Mouse (Mus musculus) MEL-GATA-1-ER (cell line): ENCODE measurements around the gene Adcy1.
"Not testable (repeated sequence)": the region's sequence is repeated elsewhere in the genome, so short reads cannot be mapped to it uniquely, and the experiment has no call there.

Experiments
- DNase-seq: peaks from one replicate; pipeline ENCODE4 v3.0.0-alpha.2; 2012; ENCODE audit warnings: low read depth; ENCODE audit errors: extremely low read depth

The Adcy1 gene

DNA sequence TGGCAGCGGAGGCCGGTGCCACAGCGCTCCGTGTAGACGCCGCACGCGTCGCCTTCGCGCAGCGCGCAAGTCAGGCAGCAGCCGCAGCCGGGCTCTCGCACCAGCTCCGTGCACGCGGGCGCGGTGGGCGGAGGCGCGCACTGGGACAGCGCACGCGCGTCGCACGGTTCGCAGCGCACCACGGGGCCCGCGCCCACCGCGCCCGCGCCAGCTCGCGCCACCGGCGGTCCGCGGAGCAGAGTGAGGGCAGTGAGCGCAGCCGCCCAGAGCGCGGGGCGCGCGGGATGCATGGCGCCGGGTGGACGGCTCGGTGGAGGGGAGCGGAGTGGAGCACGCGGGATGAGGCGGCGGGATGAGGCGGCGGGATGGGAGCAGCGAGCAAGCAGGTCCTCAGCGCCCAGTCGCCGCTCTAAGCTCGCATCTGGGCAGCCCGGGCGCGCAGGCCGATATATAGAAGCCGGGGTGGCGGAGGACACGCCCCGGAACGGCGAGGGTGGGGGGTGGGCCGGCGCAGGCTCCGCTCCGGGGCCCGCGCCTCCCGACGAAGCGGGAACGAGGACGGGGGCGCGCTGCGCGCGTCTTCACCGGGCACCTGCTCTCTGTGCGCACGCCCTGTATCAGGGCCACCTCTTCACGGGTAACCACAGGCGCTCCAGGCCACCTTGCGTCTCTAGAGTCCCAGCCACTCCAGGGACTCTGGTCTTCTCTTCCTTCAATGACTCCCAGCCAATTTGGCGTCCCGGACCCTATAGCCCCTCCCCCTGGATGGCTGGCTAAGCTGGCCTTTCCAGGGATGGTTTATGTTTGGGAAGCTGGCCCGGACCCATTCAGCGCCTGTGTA, 150.4 kb downstream of the Adcy1 start, which contains the start of gene Igfbp3:
Gene Igfbp3, minus strand, starts transcription at position 423 of the 841 bp plus-strand sequence.
- DNase-seq, result no peak

DNA sequence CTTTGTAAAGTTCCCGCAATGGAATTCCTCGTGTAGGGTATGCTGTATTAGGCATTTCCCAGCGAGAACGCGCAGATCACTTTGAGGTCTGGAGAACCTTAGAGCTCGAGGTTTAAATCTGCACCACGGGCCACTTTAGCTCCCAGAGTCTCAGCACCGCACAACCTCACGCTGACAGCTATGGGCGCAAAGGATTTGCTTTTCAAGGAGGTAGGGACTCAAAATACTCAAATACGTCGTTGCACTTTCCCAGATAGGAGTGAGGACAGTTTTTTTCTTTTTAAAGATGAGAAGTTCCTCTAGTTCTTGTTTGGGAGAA, 151.0 kb downstream of the Adcy1 start:
- DNase-seq, result no peak

DNA sequence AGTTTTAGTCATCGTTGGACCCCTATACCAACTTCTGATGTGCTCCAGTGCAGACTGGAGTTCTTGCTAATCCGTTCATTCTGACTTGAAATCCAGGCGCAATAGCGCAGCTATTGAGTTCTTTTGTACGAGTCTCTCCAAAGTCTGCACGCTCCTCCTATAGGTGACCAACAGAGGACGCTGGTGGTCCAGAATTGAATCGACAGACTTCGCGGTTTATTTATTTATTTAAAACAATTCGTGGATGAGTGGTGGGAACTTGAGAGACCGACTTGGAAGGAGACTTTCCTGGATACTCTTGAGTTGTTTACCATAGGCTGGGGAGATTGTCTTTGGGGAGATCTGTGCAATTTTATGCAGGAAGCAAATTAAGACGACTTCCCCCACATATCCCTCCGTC, 151.5 kb downstream of the Adcy1 start:
- DNase-seq, result no peak

DNA sequence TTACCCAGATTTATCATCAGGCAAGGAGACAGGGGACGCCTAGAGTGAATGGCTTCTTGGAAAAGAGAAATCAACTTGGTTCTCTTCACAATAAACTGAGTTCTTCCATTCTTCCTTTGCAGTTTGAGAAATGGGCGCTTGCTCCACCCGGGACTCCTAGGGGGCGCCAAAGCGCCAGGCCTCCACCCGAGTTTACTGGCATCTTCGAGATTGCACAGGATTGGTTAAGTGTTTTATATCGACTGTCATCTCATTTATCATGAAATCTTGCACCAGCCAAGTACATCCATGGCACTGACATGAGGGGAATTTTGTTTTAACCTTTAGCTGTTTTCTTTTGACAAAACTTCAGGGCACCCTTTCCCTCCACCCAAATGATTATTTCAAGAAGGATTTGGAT, 152.4 kb downstream of the Adcy1 start:
- no peak for DNase-seq

DNA sequence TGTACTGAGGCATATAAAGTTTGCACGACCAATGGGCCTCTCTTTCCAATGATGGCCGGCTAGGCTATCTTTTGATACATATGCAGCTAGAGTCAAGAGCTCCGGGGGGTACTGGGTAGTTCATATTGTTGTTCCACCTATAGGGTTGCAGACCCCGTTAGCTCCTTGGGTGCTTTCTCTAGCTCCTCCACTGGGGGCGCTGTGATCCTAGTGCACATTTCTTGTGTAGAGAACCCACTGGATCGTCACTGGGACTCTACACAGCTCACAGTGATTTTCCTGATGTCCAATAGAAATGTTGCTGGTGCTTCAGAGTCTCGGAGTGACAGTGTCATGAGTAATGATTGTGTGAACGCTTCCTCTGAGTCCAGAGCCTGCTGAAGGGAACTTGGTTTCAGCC, 158.5 kb downstream of the Adcy1 start:
- DNase-seq, result not testable (repeated sequence)

DNA sequence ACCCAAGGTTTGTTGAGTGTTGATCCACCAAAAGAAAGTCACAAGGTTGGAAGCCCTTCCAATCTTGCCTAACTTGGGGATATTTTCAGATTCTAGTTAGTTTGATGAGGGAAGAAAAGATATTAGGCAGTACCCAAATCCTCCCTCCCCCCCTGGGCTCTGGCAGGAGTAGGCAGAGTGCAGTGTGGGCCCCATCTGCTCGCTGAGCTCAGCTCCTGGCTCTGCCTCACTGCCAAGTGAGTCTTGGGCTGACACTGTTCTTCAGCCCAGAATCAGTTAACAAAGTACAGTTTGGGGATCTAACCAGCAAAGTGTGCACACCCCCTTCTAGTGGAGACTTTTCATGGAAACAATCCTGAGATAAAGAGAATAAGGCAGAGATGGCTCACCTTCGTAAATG, 162.9 kb downstream of the Adcy1 start:
- no peak for DNase-seq

DNA sequence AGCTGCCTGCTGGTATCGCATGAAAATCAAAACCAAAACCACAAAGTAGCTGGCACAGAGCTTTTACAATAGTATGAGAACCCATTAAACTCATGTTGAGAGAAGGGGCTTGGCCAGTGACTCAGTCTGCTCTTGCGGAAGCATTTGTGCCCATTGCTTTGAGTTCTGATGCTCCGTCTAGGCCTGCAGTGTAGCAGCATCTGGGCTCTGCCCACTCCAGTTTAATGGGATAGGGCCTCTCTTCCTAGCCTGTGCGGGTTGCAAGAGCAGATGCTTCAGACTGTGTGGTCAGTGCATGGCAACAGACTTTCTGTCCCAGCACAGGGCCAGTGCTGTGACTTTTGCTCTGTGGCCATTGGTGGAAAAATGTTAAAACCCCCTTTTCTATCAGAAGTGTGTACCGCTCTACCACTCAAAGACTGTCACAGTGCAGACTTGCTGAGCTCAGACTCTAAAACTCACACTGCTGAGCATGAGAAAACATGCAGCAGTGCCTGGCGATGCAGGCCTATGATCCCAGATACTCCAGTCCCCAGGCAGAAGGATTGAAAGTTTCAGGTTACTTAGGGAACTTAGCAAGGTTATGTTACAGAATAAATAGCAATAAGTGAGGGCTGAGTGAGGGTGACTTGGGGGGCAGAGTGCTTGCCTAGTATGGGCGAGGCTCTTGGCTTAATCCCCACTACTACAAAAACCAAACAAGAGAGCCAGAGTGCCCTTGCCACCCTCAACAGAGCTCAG, 163.7 kb downstream of the Adcy1 start:
- no peak for DNase-seq

DNA sequence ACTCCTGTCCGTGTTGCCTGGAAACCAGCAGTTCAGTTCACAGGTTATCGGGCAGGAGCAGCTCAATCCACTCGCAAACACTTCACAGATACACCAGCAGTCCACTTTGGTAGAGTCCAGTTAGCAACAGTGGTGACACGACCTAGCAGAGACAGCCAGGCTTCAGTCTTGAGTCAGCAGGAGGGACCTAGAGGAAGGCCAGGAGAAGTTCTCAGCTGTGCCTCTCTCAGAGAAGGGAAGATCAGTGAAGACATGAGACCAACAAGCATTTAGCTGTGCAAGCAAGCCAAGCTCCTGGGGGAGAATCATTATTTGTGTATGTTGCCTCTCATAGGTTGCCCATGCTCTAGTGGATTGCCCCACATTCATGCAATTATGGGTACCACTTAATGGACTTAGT, 164.8 kb downstream of the Adcy1 start:
- DNase-seq, result no peak
